Mouse (Mus musculus): ENCODE measurements around the gene Prkag3.
A peak's percentile ranks its signal among the peaks of the same experiment; 100 is the strongest.

DNA sequence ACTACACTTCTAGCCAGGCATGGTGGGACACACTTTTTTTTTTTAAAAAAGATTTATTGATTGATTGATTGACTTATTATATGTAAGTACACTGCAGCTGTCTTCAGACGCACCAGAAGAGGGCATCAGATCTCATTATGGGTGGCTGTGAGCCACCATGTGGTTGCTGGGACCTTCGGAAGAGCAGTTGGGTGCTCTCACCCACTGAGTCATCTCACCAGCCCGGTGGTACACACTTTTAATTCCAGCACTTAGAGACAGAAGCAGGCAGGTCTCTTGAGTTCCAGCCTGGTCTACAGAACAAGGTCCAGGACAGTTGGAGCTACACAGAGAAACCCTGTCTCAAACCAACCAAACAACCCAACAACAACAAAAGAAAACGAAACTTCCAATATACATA lies 37.0 kb downstream of the Prkag3 start:
- TF ChIP-seq POLR2A (IDR thresholded peaks at IDR 0.05; ENCODE audit: low read depth, low read length): no peak
- TF ChIP-seq CTCF (conservative IDR thresholded peaks at IDR 0.05; ENCODE audit: insufficient read depth, insufficient read length, low read depth, low read length): 0 out of 2 replicates have a peak, but pooled peaks have one; percentile 11
